Mouse (Mus musculus): ENCODE measurements around the gene Gm17482.

DNA sequence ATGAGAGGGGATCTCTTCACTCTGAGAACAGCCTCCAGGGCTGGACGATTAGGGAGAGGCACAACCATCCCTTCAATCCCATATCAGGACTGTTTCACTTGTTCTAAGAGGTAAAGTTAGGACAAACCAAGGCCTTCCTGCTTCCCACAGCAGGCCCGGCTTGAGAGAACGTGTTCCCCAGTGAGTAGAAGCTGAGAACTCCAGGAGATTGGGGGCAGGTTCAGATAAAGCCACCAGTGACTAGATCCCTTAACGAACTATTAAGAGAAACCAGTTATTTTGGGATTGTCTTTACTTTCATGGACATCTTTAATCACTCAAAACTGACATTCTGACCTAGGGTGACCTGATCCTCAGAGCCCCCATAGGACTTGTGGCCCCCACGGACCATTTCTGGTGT is 42.4 kb downstream of the Gm17482 start:
- TF ChIP-seq GATA1 (IDR thresholded peaks at IDR 0.05; ENCODE audit: low read length) (no peak), TAL1 (IDR thresholded peaks at IDR 0.05; ENCODE audit: low read length) (no peak)
